Mouse (Mus musculus) gastrocnemius, postnatal 4 days (tissue): Measurements from ENCODE around the gene Styx. TPM values are rescaled to one million over a fixed set of nuclear protein-coding genes. Genes with fewer than 3 reads are reported as not detected.

Experiments used
- DNase-seq, 2 experiments: peaks; one replicate each; pipeline ENCODE4 v3.0.0; 2021 to 2022; ENCODE audit warnings: low spot score in 2 of 2, mixed read lengths in 2 of 2
- long read RNA-seq, 2 experiments: library from polyadenylated mRNA; stranded (forward); transcript quantifications; one replicate each; pipeline ENCODE4 v2.0.0; 2021
- total RNA-seq, 2 experiments: library from RNA; stranded (reverse); gene quantifications; 2 replicates each; pipeline ENCODE4 v1.2.3; 2021

The Styx gene
- 10 to 100 TPM; 62.3 to 69.6 TPM for total RNA-seq
- long read RNA-seq, experiment 1, full-length matches to known transcripts: 32 of 39 reads
- long read RNA-seq, experiment 1, partial matches to known transcripts: 0 of 39 reads
- long read RNA-seq, experiment 1, other reads (novel, unspliced or antisense): 7 of 39 reads
- long read RNA-seq, experiment 2, full-length matches to known transcripts: 26 of 32 reads
- long read RNA-seq, experiment 2, partial matches to known transcripts: 3 of 32 reads
- long read RNA-seq, experiment 2, other reads (novel, unspliced or antisense): 3 of 32 reads

DNA sequence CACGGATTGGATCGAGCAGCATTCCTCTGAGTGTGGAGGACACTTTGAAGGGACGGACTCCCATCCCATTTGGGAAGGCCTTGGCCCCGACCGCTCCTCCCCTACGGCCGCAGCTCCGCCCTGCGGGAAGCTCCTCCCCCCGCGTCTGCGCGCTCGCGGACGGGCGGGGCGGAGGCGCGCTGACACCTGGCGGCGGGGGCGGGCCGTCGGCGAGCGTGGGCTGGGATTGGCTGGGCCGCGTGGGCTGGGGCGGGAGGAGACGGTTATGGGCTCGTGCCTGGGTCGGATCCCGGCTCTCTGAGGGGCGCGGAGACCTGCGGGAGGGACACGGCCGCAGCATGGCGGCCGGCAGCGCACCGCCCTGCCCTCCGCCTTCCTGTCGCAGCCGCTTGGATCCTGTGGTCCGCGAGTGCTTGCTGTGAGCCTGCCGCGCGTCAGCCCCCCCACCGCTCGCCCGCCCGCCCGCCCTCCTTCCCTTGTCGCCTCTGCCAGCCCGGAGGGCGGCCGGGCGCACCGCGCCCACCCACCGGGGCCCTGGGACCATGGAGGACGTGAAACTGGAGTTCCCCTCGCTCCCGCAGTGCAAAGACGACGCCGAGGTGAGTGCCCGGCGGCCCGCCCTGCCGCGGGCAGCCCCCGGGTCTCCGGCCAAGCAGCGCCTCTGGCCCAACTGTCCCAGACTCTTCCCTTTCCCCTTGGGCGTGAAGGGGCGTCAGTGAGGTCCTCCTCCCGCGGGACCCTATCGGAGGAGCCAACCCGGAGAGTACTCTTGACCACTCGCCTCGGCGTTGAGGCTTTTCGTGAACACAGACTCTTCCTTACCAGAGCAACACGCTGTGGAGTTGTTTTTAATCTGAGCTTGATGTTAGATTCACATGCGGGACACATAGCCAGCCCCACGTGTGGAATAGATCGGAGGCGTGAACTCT, at the start of gene Styx:
Gene Styx (plus strand): TSS at position 163 of the 929 bp plus-strand sequence.
- DNase-seq: peak; percentile 96 to 97

DNA sequence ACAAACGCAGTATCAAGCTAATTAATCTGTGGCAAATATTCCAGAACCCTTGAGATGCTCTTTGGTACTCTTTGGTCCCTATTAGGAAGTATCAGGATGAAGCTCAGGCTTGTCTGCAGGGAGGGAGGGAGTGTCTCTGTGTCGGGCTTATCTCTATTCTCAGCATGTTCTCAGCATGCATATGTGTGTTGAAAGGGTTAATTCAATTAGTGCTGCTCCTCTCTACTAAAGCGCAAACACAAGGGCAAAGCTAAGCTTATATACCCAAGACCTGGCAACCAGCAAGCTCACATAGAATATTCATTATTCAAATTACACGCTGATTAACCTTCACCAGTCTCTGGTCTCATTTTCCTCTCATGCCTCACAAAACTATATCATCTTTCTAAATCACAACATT, 47.0 kb upstream of the Styx start:
- no peak for DNase-seq

DNA sequence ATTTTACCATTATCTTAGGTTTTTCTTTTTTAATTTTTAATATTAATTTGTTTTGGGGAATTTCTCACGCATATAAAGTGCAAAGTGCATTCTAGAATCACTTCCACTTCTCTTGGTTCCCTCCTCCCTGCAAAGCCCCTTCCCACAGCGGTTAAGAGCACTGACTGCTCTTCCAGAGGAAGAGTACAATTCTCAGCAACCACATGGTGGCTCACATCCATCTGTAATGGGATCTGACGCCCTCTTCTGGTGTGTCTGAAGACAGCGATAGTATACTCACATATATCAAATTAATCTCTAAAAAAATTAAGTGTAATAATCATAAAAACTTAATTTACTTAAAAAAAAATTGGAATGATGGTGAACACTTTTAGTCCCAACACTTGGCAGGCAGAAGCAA, 46.5 kb upstream of the Styx start:
- no peak for DNase-seq

DNA sequence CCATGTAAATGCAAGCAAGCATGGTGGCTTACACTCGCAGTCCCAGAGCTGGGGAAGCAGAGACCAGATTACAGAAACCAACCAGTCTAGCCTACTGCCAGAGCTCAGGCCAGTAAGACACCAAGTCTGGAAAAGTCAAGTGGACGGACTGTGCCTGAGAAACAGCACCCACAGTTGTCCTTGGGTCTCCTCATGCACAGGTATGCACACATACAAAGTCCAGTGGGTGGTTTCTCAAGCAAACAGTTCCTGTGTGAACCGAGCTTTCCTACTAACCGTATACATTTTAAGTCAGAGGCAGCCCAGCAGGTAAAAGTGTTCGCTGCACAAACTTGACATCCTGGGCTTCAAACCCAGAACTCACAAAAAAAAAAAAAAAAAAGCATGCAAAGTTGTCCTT, 45.0 kb upstream of the Styx start:
- DNase-seq: no peak

- no peak for DNase-seq
These were observed 43.1 kb upstream of the Styx start for GRCm38 (mm10) chr14:45307630-45308328.

GRCm38 (mm10) chr14:45309646-45310045, 41.2 kb upstream of the Styx start:
- DNase-seq: no peak

- DNase-seq: no peak
These were observed 40.8 kb upstream of the Styx start for GRCm38 (mm10) chr14:45310101-45310500.

- no peak for DNase-seq
These were observed 34.0 kb upstream of the Styx start for GRCm38 (mm10) chr14:45316927-45317326.

DNA sequence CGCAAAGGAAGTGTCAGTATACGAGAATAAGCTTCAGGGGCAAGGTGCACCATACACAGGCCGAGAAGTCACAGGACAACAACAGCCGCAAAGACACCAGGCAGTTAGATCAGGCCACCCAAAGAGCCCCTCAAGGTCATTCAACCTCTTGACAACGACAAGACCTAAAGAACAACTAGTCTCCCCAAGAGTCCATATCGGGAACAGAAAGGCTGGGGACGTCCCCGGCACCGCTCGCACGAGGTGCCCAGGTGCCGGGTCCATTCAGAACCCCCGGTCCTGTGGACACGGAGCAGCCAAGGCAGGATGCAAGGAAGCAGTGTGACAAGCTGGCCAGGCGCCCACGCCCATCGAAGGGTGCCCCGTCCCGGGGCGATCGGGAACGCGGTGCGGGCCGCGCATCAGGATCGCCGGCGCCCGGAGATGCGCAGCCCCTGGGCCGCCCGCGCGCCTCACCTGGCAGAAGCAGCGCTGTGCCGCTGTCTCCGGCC, 32.9 kb upstream of the Styx start:
- DNase-seq: peak in 1 of 2 experiments; percentile 23

DNA sequence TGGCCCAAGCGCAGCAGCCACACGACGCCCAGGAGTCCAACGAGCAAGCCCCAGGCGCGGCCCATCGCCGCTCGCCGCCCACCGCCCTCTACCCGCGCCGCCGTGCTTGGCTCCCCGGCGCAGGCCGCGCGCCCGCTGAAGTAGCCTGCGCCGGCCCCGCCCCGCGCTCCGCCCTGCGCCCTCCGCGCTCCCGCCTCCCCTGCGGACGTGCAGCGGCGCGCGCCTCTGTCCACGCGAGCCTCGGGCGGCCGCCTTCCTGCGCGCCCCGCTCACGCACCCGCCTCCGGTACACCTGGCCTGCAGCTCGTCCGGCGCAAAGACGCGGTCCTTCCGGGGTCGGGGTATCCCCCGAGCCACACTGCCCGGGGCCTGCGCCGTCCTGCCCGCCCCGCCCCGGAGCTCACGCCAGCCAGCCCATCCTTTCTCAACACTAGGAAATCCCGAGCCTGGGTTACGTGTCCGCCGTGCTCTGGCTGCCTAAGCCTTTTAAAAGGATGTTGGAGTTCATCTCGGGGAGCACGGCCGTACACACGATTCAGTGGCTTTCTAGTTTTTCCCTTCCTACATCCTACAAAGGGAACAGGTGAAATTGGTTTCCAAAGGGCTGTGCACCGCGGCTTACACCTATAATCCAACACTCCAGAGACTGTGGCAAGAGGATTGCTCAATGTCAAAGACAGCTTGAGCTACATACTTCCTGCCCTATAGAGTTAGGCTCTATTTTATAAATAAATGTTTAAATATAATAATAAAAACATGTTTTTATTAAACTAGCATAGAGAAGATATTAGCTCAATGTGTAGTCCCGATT, 32.3 kb upstream of the Styx start, which contains the start of gene Ero1l:
Gene Ero1l (minus strand): TSS at position 346 of the 811 bp plus-strand sequence.
- DNase-seq: peak; percentile 78 to 83

- no peak for DNase-seq
These were observed 31.7 kb upstream of the Styx start for GRCm38 (mm10) chr14:45319237-45319610.

- no peak for DNase-seq
These were observed 30.8 kb upstream of the Styx start for GRCm38 (mm10) chr14:45320111-45320510.

DNA sequence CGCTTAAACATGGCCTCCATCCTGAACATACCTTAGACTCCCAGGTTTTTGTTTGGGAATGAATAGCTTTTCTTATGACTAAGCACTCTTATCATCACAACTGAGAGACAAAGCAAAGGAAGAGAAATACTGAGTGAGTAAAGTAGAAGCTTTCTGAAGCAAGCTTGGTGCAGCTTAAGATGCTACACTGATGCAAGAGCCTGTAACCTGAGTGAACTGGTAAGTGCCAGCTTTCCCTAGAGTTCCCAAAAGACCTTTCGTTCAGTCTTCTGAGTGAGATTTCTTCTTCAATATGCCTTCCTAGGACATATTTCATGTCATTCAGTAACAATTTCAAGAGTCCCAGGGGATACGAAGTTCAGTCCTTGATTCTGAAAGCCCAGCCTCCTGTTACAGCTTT, 29.8 kb upstream of the Styx start:
- no peak for DNase-seq

- DNase-seq: no peak
These were observed 29.3 kb upstream of the Styx start for GRCm38 (mm10) chr14:45321622-45322021.

GRCm38 (mm10) chr14:45322450-45322849, 28.4 kb upstream of the Styx start:
- no peak for DNase-seq

GRCm38 (mm10) chr14:45323320-45323719, 27.6 kb upstream of the Styx start:
- DNase-seq: no peak

- no peak for DNase-seq
These were observed 25.4 kb upstream of the Styx start for GRCm38 (mm10) chr14:45325471-45325870.

GRCm38 (mm10) chr14:45328072-45328713, 22.7 kb upstream of the Styx start:
- no peak for DNase-seq

DNA sequence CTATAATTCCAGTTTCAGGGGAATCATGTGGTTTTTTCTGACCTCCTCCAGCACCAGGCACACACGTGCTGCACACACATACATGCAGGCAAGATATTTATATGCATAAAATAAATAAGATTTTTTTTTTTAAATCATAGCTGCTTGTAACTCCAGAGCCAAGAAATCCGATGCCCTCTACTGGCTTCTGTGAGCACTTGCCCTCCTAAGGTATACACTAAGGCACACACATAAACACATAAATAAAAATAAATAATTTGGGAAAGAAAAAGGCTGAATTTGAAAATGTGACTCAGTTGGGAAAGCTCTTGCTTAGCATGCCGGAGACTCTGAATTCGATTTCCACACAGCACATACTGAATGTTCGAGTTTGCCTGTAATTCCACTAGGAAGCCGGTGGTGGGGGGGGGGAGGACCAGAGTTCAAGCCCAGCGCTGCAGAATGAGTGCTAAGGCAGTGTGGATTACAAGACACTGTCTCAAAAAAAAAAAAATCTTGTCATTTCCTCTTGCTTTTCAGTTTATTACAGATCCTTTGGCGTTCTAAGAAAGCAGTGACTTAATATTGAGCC, 21.8 kb upstream of the Styx start:
- DNase-seq: no peak
